Mouse (Mus musculus) midbrain, embryonic 16.5 days (tissue): Measurements from ENCODE around the gene Dnajc19. TPM values are rescaled to one million over a fixed set of nuclear protein-coding genes. Genes with fewer than 3 reads are reported as not detected.

Source experiments
- ATAC-seq: fragments of 200-750 bp; cut with Nextera tagmentation; 2 replicates; pipeline ENCODE4 v1.8.0; 2017; ENCODE audit warnings: moderate TSS enrichment
- H3K27ac ChIP-seq: fragments of 300-500 bp; sonication (generic); 2 replicates; pipeline ENCODE4 v1.5.1; 2014; ENCODE audit warnings: mild to moderate bottlenecking, low read length, mixed read lengths
- H3K27me3 ChIP-seq: fragments of 300-500 bp; sonication (generic); 2 replicates; pipeline ENCODE4 v1.6.1; 2014; ENCODE audit warnings: low read depth, low read length, mixed read lengths; ENCODE audit not compliant: control insufficient read depth, insufficient read depth
- H3K36me3 ChIP-seq: fragments of 300-500 bp; sonication (generic); 2 replicates; pipeline ENCODE4 v1.6.1; 2014; ENCODE audit warnings: mild to moderate bottlenecking, low read length, moderate library complexity, mixed read lengths; ENCODE audit not compliant: control insufficient read depth, insufficient read depth
- H3K4me1 ChIP-seq: fragments of 300-500 bp; sonication (generic); 2 replicates; pipeline ENCODE4 v1.6.1; 2014; ENCODE audit warnings: mild to moderate bottlenecking, low read length, mixed read lengths; ENCODE audit not compliant: control insufficient read depth, insufficient read depth
- H3K4me2 ChIP-seq: fragments of 300-500 bp; sonication (generic); 2 replicates; pipeline ENCODE4 v1.6.1; 2014; ENCODE audit warnings: mild to moderate bottlenecking, low read length, mixed read lengths
- H3K4me3 ChIP-seq: fragments of 300-500 bp; sonication (generic); 2 replicates; pipeline ENCODE4 v1.5.1; 2014; ENCODE audit warnings: low read depth, mild to moderate bottlenecking, low read length, moderate library complexity, mixed read lengths
- H3K9ac ChIP-seq: fragments of 300-500 bp; sonication (generic); 2 replicates; pipeline ENCODE4 v1.6.1; 2014; ENCODE audit warnings: low read depth, low read length, mixed read lengths
- H3K9me3 ChIP-seq: fragments of 300-500 bp; sonication (generic); replicated peaks from 2 replicates; pipeline ENCODE4 v1.6.1; 2014; ENCODE audit warnings: mild to moderate bottlenecking, low read length, mixed read lengths; ENCODE audit not compliant: control insufficient read depth, poor library complexity, severe bottlenecking
- WGBS: fragments of 180-500 bp; shearing (Covaris S2); extraction: QIAGEN DNeasy Blood & Tissue Kit; methylation state at CpG from one replicate; pipeline ENCODE4 v1.1.7; 2014; 5-methylcytosine and 5-hydroxymethylcytosine counted together
- polyA plus RNA-seq: library from polyadenylated mRNA; unstranded; fragments of >200 nt; fragmentation: Nextera tagmentation; extraction: Ambion mirVana; gene quantifications from 2 replicates; pipeline ENCODE4 v1.2.1, GENCODE M21; 2015

Dnajc19 gene
- polyA plus RNA-seq, 1 experiment from 2014 or later = 107 TPM

- no peaks in the 10 kb centered on the region for H3K36me3 ChIP-seq
- ATAC-seq = no peak
- no peak overlapping the region for H3K4me3 ChIP-seq
- no peaks in the 10 kb centered on the region for H3K27me3 ChIP-seq
- no peak overlapping the region for H3K9ac ChIP-seq
- H3K4me1 ChIP-seq = no peaks in the 10 kb centered on the region
- H3K4me2 ChIP-seq = no peak overlapping the region
- WGBS = 86% methylated on average over 6 of the region's 6 CpGs
- H3K9me3 ChIP-seq = no peaks in the 10 kb centered on the region
- no peak overlapping the region for H3K27ac ChIP-seq
These were observed 72.9 kb downstream of the Dnajc19 start for GRCm38 (mm10) chr3:34008191-34008590.

DNA sequence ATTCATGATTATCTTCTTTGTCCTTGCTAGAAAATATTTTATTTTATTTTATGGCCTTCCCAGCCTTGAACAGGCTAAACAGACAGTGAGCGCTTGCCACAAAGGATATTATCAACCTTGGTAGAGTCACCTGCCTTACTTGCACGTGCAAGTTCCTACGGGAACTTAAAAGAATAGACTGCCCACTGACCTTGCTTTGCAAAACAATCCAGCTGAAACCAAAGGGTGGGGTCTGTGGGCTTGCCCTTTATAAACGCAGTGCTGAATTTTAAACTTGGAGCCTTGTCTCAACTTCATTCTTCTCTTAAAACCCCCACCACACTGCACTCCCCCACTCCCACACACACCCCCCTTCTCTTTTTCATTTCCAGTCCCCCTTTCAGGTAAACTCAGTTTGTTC is 73.5 kb downstream of the Dnajc19 start:
- Histone ChIP-seq H3K9ac (no peak overlapping the region), H3K27ac (no peak overlapping the region), H3K4me3 (no peak overlapping the region), H3K4me1 (no peaks in the 10 kb centered on the region), H3K4me2 (no peak overlapping the region), H3K36me3 (no peaks in the 10 kb centered on the region), H3K27me3 (no peaks in the 10 kb centered on the region), H3K9me3 (no peaks in the 10 kb centered on the region)
- 46% methylated on average over 4 of the region's 4 CpGs for WGBS
- ATAC-seq = no peak

DNA sequence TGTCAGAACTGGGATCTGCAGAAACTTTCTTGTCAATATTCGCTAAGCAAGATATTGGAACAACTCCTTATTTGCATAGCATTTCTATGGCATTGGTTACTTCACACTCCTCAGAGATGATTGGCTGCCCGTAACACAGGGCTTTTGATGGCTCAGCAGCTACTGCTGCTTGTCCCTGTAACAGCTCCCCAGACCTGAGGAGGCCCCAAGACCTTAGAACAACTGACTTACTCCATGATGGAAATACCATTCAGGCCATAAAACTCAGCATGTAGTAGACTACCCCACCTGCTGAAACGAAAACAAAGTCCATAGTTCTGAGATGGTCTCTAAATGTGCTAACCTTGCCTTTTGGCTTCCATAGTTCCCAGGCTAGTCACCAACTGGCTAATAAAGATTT is 74.3 kb downstream of the Dnajc19 start:
- 66% methylated on average over 3 of the region's 3 CpGs for WGBS
- Histone ChIP-seq H3K4me1 (no peaks in the 10 kb centered on the region), H3K4me2 (no peak overlapping the region), H3K27me3 (no peaks in the 10 kb centered on the region), H3K9me3 (no peaks in the 10 kb centered on the region), H3K4me3 (no peak overlapping the region), H3K36me3 (no peaks in the 10 kb centered on the region), H3K9ac (no peak overlapping the region), H3K27ac (no peak overlapping the region)
- ATAC-seq = no peak

GRCm38 (mm10) chr3:34006301-34006700 is 74.8 kb downstream of the Dnajc19 start:
- no peaks in the 10 kb centered on the region for H3K36me3 ChIP-seq
- no peak overlapping the region for H3K4me3 ChIP-seq
- no peak overlapping the region for H3K27ac ChIP-seq
- WGBS = 35% methylated on average over 2 of the region's 2 CpGs
- no peaks in the 10 kb centered on the region for H3K9me3 ChIP-seq
- no peaks in the 10 kb centered on the region for H3K27me3 ChIP-seq
- no peak overlapping the region for H3K4me2 ChIP-seq
- no peak overlapping the region for H3K9ac ChIP-seq
- no peaks in the 10 kb centered on the region for H3K4me1 ChIP-seq
- no peak for ATAC-seq

Other genes starting within 250 kb of the Dnajc19 start
- gene Ccdc39, start 237.0 kb downstream of the Dnajc19 start, polyA plus RNA-seq = 22.8 TPM in 2 replicates
- 31.6 and 36.9 TPM in 2 replicates for gene Fxr1, start 61.4 kb downstream of the Dnajc19 start, polyA plus RNA-seq